Mouse (Mus musculus) lung, adult 2 months (tissue): Measurements from ENCODE around the gene Scn11a. TPM values are rescaled to one million over a fixed set of nuclear protein-coding genes. Genes with fewer than 3 reads are reported as not detected.

Experiments used
- DNase-seq: peaks from one replicate; pipeline ENCODE4 v3.0.0; 2022
- H3K4me1 ChIP-seq: fragments of 200-500 bp; 2 replicates; pipeline ENCODE4 v1.6.1; 2011; ENCODE audit warnings: low read length; ENCODE audit not compliant: control insufficient read depth, insufficient read depth
- H3K4me3 ChIP-seq: fragments of 200-500 bp; replicated peaks from 2 replicates; pipeline ENCODE3; 2011; ENCODE audit warnings: low read depth, mild to moderate bottlenecking, control low read depth, low read length; ENCODE audit errors: extremely low read depth
- CTCF ChIP-seq: fragments of 200-500 bp; IDR thresholded peaks from 2 replicates; pipeline ENCODE4 v1.5.1; 2011; ENCODE audit warnings: mild to moderate bottlenecking, low read length, control low read depth; ENCODE audit not compliant: insufficient read depth
- POLR2A ChIP-seq: fragments of 200-500 bp; IDR thresholded peaks from 2 replicates; pipeline ENCODE4 v1.6.1; 2011; ENCODE audit warnings: low read depth, mild to moderate bottlenecking, control low read depth, low read length, borderline replicate concordance; ENCODE audit errors: extremely low read depth
- WGBS: fragments of 180-500 bp; shearing (Covaris S2); methylation state at CpG from one replicate; pipeline ENCODE4 v1.1.7; 2018; 5-methylcytosine and 5-hydroxymethylcytosine counted together
- polyA plus RNA-seq: library from polyadenylated mRNA; depleted of rRNA; stranded (reverse); fragments of >200 nt; gene quantifications from 2 replicates; pipeline ENCODE4 v1.2.3, GENCODE M21; 2012; rRNA removed

Scn11a gene
- polyA plus RNA-seq, result 0.01 and 0.02 TPM in 2 replicates

GRCm38 (mm10) chr9:119825297-119825696 is at the start of gene Scn11a:
Gene Scn11a (minus strand): TSS chr9:119825456.
- TF ChIP-seq POLR2A (no peak), CTCF (no peak)
- Histone ChIP-seq H3K4me3 (no peak within 1 kb of the TSS), H3K4me1 (0 out of 2 replicates have a peak, but pooled peaks cover 2% of the 10 kb centered on the region)
- 25% methylated on average over 4 of the region's 4 CpGs for WGBS
- no peak for DNase-seq

GRCm38 (mm10) chr9:119854170-119854569 is 28.9 kb upstream of the Scn11a start:
- H3K4me1 ChIP-seq, result no peaks in the 10 kb centered on the region
- H3K4me3 ChIP-seq, result no peak overlapping the region
- 57% methylated on average over 8 of the region's 8 CpGs for WGBS
- TF ChIP-seq CTCF (no peak), POLR2A (no peak)
- DNase-seq, result no peak

- no peak for DNase-seq
- TF ChIP-seq CTCF (no peak), POLR2A (no peak)
- H3K4me3 ChIP-seq, result no peak overlapping the region
- WGBS, result 47% methylated on average over 2 of the region's 2 CpGs
- H3K4me1 ChIP-seq, result no peaks in the 10 kb centered on the region
Observed at GRCm38 (mm10) chr9:119853071-119853846, 28.0 kb upstream of the Scn11a start.

GRCm38 (mm10) chr9:119852347-119853030 is 27.2 kb upstream of the Scn11a start:
- WGBS, result 62% methylated on average over 10 of the region's 10 CpGs
- no peak for DNase-seq

GRCm38 (mm10) chr9:119849214-119849613 is 24.0 kb upstream of the Scn11a start:
- no peaks in the 10 kb centered on the region for H3K4me1 ChIP-seq
- DNase-seq, result no peak
- TF ChIP-seq POLR2A, result no peak
- TF ChIP-seq CTCF, result no peak
- WGBS, result 34% methylated on average over 8 of the region's 8 CpGs
- H3K4me3 ChIP-seq, result no peak overlapping the region

More at GRCm38 (mm10) chr9:119852347-119853030, 27.2 kb upstream of the Scn11a start:
- Histone ChIP-seq H3K4me1 (no peaks in the 10 kb centered on the region), H3K4me3 (no peak overlapping the region)
- TF ChIP-seq CTCF (no peak), POLR2A (no peak)

GRCm38 (mm10) chr9:119848671-119849070 is 23.4 kb upstream of the Scn11a start:
- TF ChIP-seq CTCF, result no peak
- TF ChIP-seq POLR2A, result no peak
- no peak for DNase-seq
- WGBS, result 46% methylated on average over 7 of the region's 7 CpGs
- no peak overlapping the region for H3K4me3 ChIP-seq
- H3K4me1 ChIP-seq, result no peaks in the 10 kb centered on the region

GRCm38 (mm10) chr9:119847187-119847586 is 21.9 kb upstream of the Scn11a start:
- TF ChIP-seq POLR2A (no peak), CTCF (no peak)
- H3K4me1 ChIP-seq, result no peaks in the 10 kb centered on the region
- no peak for DNase-seq
- WGBS, result 74% methylated on average over 6 of the region's 6 CpGs
- H3K4me3 ChIP-seq, result no peak overlapping the region

GRCm38 (mm10) chr9:119844724-119845123 is 19.5 kb upstream of the Scn11a start:
- 31% methylated on average over 5 of the region's 5 CpGs for WGBS

GRCm38 (mm10) chr9:119843549-119843948 is 18.3 kb upstream of the Scn11a start:
- no peak for DNase-seq
- TF ChIP-seq CTCF (no peak), POLR2A (no peak)
- Histone ChIP-seq H3K4me1 (no peaks in the 10 kb centered on the region), H3K4me3 (no peak overlapping the region)
- 77% methylated on average over 4 of the region's 4 CpGs for WGBS

More at GRCm38 (mm10) chr9:119844724-119845123, 19.5 kb upstream of the Scn11a start:
- no peaks in the 10 kb centered on the region for H3K4me1 ChIP-seq
- H3K4me3 ChIP-seq, result no peak overlapping the region
- no peak for DNase-seq
- TF ChIP-seq POLR2A, result no peak
- TF ChIP-seq CTCF, result no peak
